Mouse (Mus musculus) midbrain, embryonic 14.5 days (tissue): ENCODE results near the gene Hnrnpf. TPM values are rescaled to one million over a fixed set of nuclear protein-coding genes. Genes with fewer than 3 reads are reported as not detected.

Experiments
- ATAC-seq: fragments of 200-750 bp; cut with Nextera tagmentation; 2 replicates; pipeline ENCODE4 v1.8.0; 2017; ENCODE audit warnings: moderate number of reproducible peaks, moderate library complexity; ENCODE audit not compliant: low FRiP score, low TSS enrichment
- DNase-seq: peaks from one replicate; pipeline ENCODE4 v3.0.0-alpha.2; 2015
- H3K27ac ChIP-seq: fragments of 300-500 bp; sonication (generic); replicated peaks from 2 replicates; pipeline ENCODE4 v1.5.1; 2014; ENCODE audit warnings: mild to moderate bottlenecking, low read depth, low read length, moderate library complexity
- H3K27me3 ChIP-seq: fragments of 300-500 bp; sonication (generic); 2 replicates; pipeline ENCODE4 v1.6.1; 2014; ENCODE audit warnings: low read length, control low read depth, mixed read lengths; ENCODE audit not compliant: control insufficient read depth, insufficient read depth
- H3K36me3 ChIP-seq: fragments of 300-500 bp; sonication (generic); 2 replicates; pipeline ENCODE4 v1.6.1; 2014; ENCODE audit warnings: low read length, control low read depth; ENCODE audit not compliant: control insufficient read depth, insufficient read depth
- H3K4me1 ChIP-seq: fragments of 300-500 bp; sonication (generic); 2 replicates; pipeline ENCODE4 v1.6.1; 2014; ENCODE audit warnings: mild to moderate bottlenecking, antibody characterized with exemption, low read length, control low read depth; ENCODE audit not compliant: control insufficient read depth, insufficient read depth
- H3K4me2 ChIP-seq: fragments of 300-500 bp; sonication (generic); 2 replicates; pipeline ENCODE4 v1.6.1; 2014; ENCODE audit warnings: mild to moderate bottlenecking, low read length, moderate library complexity
- H3K4me3 ChIP-seq: fragments of 300-500 bp; sonication (generic); replicated peaks from 2 replicates; pipeline ENCODE4 v1.5.1; 2014; ENCODE audit warnings: low read depth, low read length
- H3K9ac ChIP-seq: fragments of 300-500 bp; sonication (generic); replicated peaks from 2 replicates; pipeline ENCODE4 v1.6.1; 2014; ENCODE audit warnings: mild to moderate bottlenecking, low read length, moderate library complexity
- H3K9me3 ChIP-seq: fragments of 300-500 bp; sonication (generic); 2 replicates; pipeline ENCODE4 v1.6.1; 2016; ENCODE audit warnings: low read length, control low read depth, mixed read lengths; ENCODE audit not compliant: control insufficient read depth
- WGBS: fragments of 180-500 bp; shearing (Covaris S2); extraction: QIAGEN DNeasy Blood & Tissue Kit; methylation state at CpG from one replicate; pipeline ENCODE4 v1.1.7; 2014; 5-methylcytosine and 5-hydroxymethylcytosine counted together
- polyA plus RNA-seq: library from polyadenylated mRNA; unstranded; fragments of >200 nt; fragmentation: Nextera tagmentation; extraction: Ambion mirVana; gene quantifications from 2 replicates; pipeline ENCODE4 v1.2.1, GENCODE M21; 2014

Hnrnpf gene
- polyA plus RNA-seq, 1 experiment from 2014 or later, result 312 TPM

DNA sequence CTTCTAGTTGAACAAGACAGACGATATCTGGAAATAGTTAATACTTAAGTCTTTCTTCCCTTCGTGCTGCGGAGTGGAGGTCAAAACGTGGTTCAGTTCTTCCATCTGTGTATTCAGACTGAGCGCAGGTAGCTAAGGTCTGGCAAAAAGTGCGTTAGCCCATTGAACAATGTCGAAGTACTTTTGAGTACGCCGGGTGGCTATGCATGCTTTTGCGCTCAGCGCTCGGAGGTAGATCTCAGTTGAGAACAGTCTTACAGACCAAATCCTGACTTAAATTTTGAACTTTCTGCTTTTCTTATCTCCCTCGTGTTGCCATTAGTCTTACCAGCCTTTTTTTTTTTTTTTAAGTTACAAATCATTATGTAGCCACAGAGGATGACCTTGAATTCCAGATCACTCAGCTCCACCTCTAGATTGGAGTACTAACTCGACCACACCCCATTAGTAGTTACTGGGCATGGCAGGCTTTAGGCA lies 8.3 kb downstream of the Hnrnpf start:
- DNase-seq, result no peak
- peak overlapping the region; percentile 98 for H3K4me3 ChIP-seq
- H3K4me1 ChIP-seq, result peaks cover 20% of the 10 kb centered on the region
- no peak overlapping the region for H3K27ac ChIP-seq
- peak overlapping the region; percentile 99 for H3K4me2 ChIP-seq
- ATAC-seq, result no peak
- 2% methylated on average over 14 of the region's 14 CpGs for WGBS
- H3K27me3 ChIP-seq, result no peaks in the 10 kb centered on the region
- peak overlapping the region; percentile 86 for H3K9ac ChIP-seq
- no peaks in the 10 kb centered on the region for H3K36me3 ChIP-seq
- no peaks in the 10 kb centered on the region for H3K9me3 ChIP-seq

GRCm38 (mm10) chr6:117910120-117910661 lies 10.1 kb downstream of the Hnrnpf start:
- no peak for ATAC-seq
- Histone ChIP-seq H3K27ac (no peak overlapping the region), H3K4me1 (peaks cover 20% of the 10 kb centered on the region), H3K9me3 (no peaks in the 10 kb centered on the region), H3K27me3 (no peaks in the 10 kb centered on the region), H3K4me2 (no peak overlapping the region), H3K9ac (no peak overlapping the region), H3K36me3 (no peaks in the 10 kb centered on the region), H3K4me3 (no peak overlapping the region)
- WGBS, result 88% methylated on average over 6 of the region's 6 CpGs
- no peak for DNase-seq

DNA sequence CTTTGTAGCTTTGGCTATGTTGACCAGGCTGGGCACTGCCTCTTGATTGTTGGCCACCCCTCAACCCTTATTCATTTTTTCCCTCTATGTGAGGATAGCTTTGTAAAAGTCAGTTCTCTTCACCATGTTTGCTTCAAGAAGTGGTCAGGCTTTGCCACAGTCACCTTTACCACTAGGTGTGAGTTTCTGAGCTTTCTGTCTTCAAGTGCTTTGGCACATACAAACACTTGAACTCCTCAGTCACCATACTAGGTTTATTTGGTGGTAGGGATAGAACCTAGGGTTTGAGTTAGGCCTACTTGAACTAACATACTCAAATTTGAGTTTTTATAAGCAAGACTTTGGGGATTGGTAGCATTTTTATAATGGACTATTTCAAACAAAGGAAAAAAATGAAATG lies 14.4 kb downstream of the Hnrnpf start:
- Histone ChIP-seq H3K4me2 (no peak overlapping the region), H3K27ac (no peak overlapping the region), H3K36me3 (no peaks in the 10 kb centered on the region), H3K4me3 (no peak overlapping the region), H3K9me3 (no peaks in the 10 kb centered on the region), H3K4me1 (peaks cover 12% of the 10 kb centered on the region; the same call in 1 of the 2 replicates), H3K27me3 (no peaks in the 10 kb centered on the region), H3K9ac (no peak overlapping the region)
- no peak for DNase-seq
- ATAC-seq, result no peak

DNA sequence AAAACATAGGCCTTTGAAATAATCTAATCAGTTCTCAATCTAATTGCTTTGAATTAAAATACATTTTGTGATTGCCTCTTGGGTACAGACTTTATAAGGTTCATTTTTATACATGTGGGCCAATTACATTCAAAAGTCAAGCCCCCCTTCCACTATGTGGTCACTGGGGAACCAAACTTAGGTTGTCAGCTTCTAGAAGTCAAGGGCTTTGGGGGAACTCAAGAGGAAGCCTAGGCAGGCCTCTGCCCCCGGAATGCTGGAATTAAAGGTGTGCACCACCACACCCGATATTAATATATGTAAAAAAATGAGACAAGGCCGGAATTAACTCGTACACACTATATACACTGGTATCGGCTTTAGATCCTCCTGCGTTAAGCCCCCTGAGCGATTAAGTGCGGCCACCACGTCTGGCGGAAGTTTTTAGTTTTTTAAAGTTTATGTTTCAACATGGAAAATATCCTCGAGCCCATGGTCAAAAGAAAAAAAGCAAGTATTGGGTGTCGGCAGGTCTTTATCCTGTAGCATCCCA lies 16.1 kb downstream of the Hnrnpf start:
- no peak for ATAC-seq
- no peaks in the 10 kb centered on the region for H3K36me3 ChIP-seq

DNA sequence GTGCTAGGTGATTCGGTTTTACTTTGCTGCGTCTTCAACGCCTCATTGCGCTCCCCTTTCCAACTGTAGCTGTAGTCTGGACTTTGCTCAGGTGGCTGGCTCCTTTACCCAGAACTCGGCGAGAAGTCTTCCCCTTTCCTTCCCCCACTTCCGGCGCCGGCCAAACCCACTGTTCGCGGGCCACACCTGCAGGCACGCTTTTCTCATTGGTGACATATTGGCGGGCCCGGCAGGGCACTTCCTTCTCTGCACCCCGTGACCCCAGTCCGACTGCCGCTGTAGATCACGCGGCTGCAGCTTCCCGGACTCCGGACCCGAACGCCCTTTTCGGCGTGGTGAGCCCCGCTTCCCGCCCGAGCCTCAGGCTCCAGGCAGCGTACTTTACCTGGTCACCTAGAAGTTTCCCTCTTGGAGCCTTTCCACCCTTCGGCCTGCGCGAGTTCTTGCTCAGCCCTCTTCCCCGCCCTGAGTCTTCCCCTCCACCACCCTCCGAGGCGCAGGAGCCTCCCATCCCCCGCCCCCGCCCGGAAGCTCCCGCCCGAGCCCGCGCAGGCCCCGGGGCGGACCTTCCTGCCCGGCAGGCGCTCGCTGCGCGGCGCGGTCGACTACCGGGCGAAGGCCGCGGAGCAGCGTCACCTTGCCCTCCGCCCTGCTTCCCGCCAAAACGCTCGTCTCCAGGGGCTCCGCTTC lies 16.8 kb downstream of the Hnrnpf start:
- Histone ChIP-seq H3K27me3 (no peaks in the 10 kb centered on the region), H3K27ac (peak overlapping the region; percentile 43), H3K4me1 (peaks cover 12% of the 10 kb centered on the region; the same call in 1 of the 2 replicates), H3K9ac (peak overlapping the region; percentile 59), H3K9me3 (no peaks in the 10 kb centered on the region), H3K4me3 (peak overlapping the region; percentile 52), H3K36me3 (no peaks in the 10 kb centered on the region), H3K4me2 (peak overlapping the region; percentile 75)
- DNase-seq (peak; percentile 80), ATAC-seq (peak; percentile 91)
- WGBS, result under 1% methylated on average over 62 of the region's 62 CpGs

More for the DNA sequence above, 16.1 kb downstream of the Hnrnpf start:
- Histone ChIP-seq H3K4me3 (peak overlapping the region; percentile 52), H3K27ac (no peak overlapping the region), H3K9ac (peak overlapping the region; percentile 59; the same call in 1 of the 2 replicates), H3K27me3 (no peaks in the 10 kb centered on the region), H3K9me3 (no peaks in the 10 kb centered on the region), H3K4me2 (peak overlapping the region; percentile 75), H3K4me1 (peaks cover 12% of the 10 kb centered on the region; the same call in 1 of the 2 replicates)
- no peak for DNase-seq
- 2% methylated on average over 12 of the region's 12 CpGs for WGBS

GRCm38 (mm10) chr6:117917576-117917975 lies 17.5 kb downstream of the Hnrnpf start:
- peak overlapping the region; percentile 75 for H3K4me2 ChIP-seq
- H3K9ac ChIP-seq, result peak overlapping the region; percentile 59
- peak; percentile 69 for DNase-seq
- peak overlapping the region; percentile 43; the same call in 1 of the 2 replicates for H3K27ac ChIP-seq
- H3K4me1 ChIP-seq, result peaks cover 12% of the 10 kb centered on the region; the same call in 1 of the 2 replicates
- no peaks in the 10 kb centered on the region for H3K36me3 ChIP-seq
- H3K4me3 ChIP-seq, result peak overlapping the region; percentile 52
- H3K27me3 ChIP-seq, result no peaks in the 10 kb centered on the region
- 1% methylated on average over 21 of the region's 21 CpGs for WGBS
- peak; percentile 51; the same call in 1 of the 2 replicates for ATAC-seq
- no peaks in the 10 kb centered on the region for H3K9me3 ChIP-seq

GRCm38 (mm10) chr6:117918043-117918442 lies 17.9 kb downstream of the Hnrnpf start:
- ATAC-seq (no peak), DNase-seq (no peak)
- no peaks in the 10 kb centered on the region for H3K36me3 ChIP-seq
- no peak overlapping the region for H3K27ac ChIP-seq
- H3K4me2 ChIP-seq, result peak overlapping the region; percentile 75
- H3K27me3 ChIP-seq, result no peaks in the 10 kb centered on the region
- WGBS, result 30% methylated on average over 5 of the region's 5 CpGs
- H3K4me1 ChIP-seq, result peaks cover 12% of the 10 kb centered on the region; the same call in 1 of the 2 replicates
- no peaks in the 10 kb centered on the region for H3K9me3 ChIP-seq
- peak overlapping the region; percentile 52 for H3K4me3 ChIP-seq
- H3K9ac ChIP-seq, result peak overlapping the region; percentile 59; the same call in 1 of the 2 replicates

- 68% methylated on average over 3 of the region's 3 CpGs for WGBS
- Histone ChIP-seq H3K4me3 (no peak overlapping the region), H3K4me2 (no peak overlapping the region), H3K4me1 (peaks cover 12% of the 10 kb centered on the region; the same call in 1 of the 2 replicates), H3K9me3 (no peaks in the 10 kb centered on the region), H3K36me3 (peaks cover 6% of the 10 kb centered on the region), H3K27ac (no peak overlapping the region), H3K27me3 (no peaks in the 10 kb centered on the region), H3K9ac (no peak overlapping the region)
- ATAC-seq (no peak), DNase-seq (peak; percentile 66)
These were observed 20.8 kb downstream of the Hnrnpf start for GRCm38 (mm10) chr6:117920659-117921640.
